Mouse (Mus musculus): ENCODE results near the gene Sema3b. TPM values are rescaled to one million over a fixed set of nuclear protein-coding genes. Genes with fewer than 3 reads are reported as not detected.

Gene Sema3b
- polyA plus RNA-seq, 1 experiment from 2014 or later = 4.8 TPM

DNA sequence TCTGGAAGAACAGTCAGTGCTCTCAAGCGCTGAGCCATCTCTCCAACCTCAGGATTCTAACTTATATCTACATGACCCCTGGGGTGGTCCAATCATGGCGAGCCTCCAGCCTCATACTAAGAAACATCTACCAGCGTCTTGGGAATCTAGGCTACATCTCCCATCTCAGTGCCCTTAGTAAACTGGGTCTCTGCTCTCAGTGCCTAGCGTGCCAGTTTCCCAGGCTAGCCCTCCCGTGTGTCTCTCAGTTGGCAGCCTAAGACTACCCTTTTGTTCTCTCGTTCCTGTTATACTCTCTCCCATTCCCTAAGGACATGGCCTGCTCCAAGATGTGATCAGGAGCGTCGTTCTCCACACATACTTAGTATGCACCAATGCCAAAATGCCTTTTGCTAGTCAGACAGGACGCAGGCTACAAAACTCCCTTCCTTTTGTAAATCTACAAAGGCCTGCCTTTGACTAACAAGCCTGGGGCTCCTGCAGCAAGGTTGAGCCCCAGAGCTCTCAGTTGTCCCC is 22.3 kb upstream of the Sema3b start:
- Histone ChIP-seq H3K4me1 (peaks cover 94% of the 10 kb centered on the region), H3K36me3 (peaks cover 6% of the 10 kb centered on the region; the same call in 1 of the 2 replicates), H3K27ac (peak overlapping the region; percentile 96), H3K9ac (peak overlapping the region; percentile 93; the same call in 1 of the 2 replicates), H3K4me2 (replicated peaks) (peak overlapping the region; percentile 99), H3K27me3 (replicated peaks) (no peaks in the 10 kb centered on the region), H3K9me3 (no peaks in the 10 kb centered on the region), H3K4me3 (0 out of 2 replicates have a peak overlapping the region, but pooled peaks have one; percentile 90)
- WGBS = 40% methylated on average over 9 of the region's 9 CpGs
- no peak for ATAC-seq (ENCODE audit: low FRiP score, low read depth)

GRCm38 (mm10) chr9:107630576-107630975 is 21.5 kb upstream of the Sema3b start:
- peak; percentile 23 for ATAC-seq (ENCODE audit: low FRiP score, low read depth)
- Histone ChIP-seq H3K27me3 (replicated peaks) (no peaks in the 10 kb centered on the region), H3K36me3 (peaks cover 6% of the 10 kb centered on the region; the same call in 1 of the 2 replicates), H3K4me1 (peaks cover 95% of the 10 kb centered on the region), H3K9me3 (no peaks in the 10 kb centered on the region), H3K9ac (peak overlapping the region; percentile 57), H3K27ac (peak overlapping the region; percentile 96), H3K4me2 (replicated peaks) (peak overlapping the region; percentile 99), H3K4me3 (peak overlapping the region; percentile 15; the same call in 1 of the 2 replicates)
- WGBS = 1% methylated on average over 4 of the region's 4 CpGs

- peak overlapping the region; percentile 96 for H3K27ac ChIP-seq
- peak overlapping the region; percentile 24 for H3K4me3 ChIP-seq
- ATAC-seq (ENCODE audit: low FRiP score, low read depth) = peak; percentile 8; the same call in 1 of the 2 replicates
- H3K27me3 ChIP-seq (replicated peaks) = no peaks in the 10 kb centered on the region
- H3K4me2 ChIP-seq (replicated peaks) = peak overlapping the region; percentile 99
- H3K4me1 ChIP-seq = peaks cover 96% of the 10 kb centered on the region
- H3K9me3 ChIP-seq = no peaks in the 10 kb centered on the region
- H3K36me3 ChIP-seq = peaks cover 11% of the 10 kb centered on the region
- H3K9ac ChIP-seq = peak overlapping the region; percentile 57
- 6% methylated on average over 14 of the region's 14 CpGs for WGBS
These were observed 20.9 kb upstream of the Sema3b start for GRCm38 (mm10) chr9:107629901-107630425.

DNA sequence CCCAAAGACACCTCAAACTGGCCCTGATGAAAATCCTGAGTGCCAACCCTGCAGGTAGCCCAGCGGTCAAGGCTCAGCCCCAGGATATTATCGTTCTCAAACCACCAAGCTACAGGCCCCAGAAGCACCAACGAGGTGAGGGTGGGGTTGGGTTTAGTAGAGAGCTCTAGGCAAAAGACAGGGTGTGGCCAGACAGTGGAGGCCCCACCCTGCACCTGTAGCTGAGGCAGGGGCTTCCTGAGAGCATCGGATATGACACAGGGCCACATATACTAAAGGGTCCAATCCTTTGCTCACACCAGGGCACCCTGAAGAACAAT is 20.3 kb upstream of the Sema3b start:
- Histone ChIP-seq H3K4me1 (peaks cover 98% of the 10 kb centered on the region), H3K9me3 (no peaks in the 10 kb centered on the region), H3K4me2 (replicated peaks) (peak overlapping the region; percentile 99), H3K27me3 (replicated peaks) (no peaks in the 10 kb centered on the region), H3K9ac (peak overlapping the region; percentile 58), H3K27ac (peak overlapping the region; percentile 96), H3K36me3 (peaks cover 16% of the 10 kb centered on the region), H3K4me3 (no peak overlapping the region)
- 28% methylated on average over 4 of the region's 4 CpGs for WGBS
- no peak for ATAC-seq (ENCODE audit: low FRiP score, low read depth)

- peak overlapping the region; percentile 99 for H3K4me2 ChIP-seq (replicated peaks)
- peak overlapping the region; percentile 58 for H3K9ac ChIP-seq
- no peak overlapping the region for H3K4me3 ChIP-seq
- H3K9me3 ChIP-seq = no peaks in the 10 kb centered on the region
- no peaks in the 10 kb centered on the region for H3K27me3 ChIP-seq (replicated peaks)
- peaks cover 20% of the 10 kb centered on the region for H3K36me3 ChIP-seq
- H3K27ac ChIP-seq = peak overlapping the region; percentile 96
- 38% methylated on average over 14 of the region's 15 CpGs for WGBS
- peaks cover 94% of the 10 kb centered on the region for H3K4me1 ChIP-seq
- ATAC-seq (ENCODE audit: low FRiP score, low read depth) = no peak
These were observed 19.8 kb upstream of the Sema3b start for GRCm38 (mm10) chr9:107628721-107629410.

- peaks cover 82% of the 10 kb centered on the region for H3K4me1 ChIP-seq
- ATAC-seq (ENCODE audit: low FRiP score, low read depth) = no peak
- H3K4me3 ChIP-seq = no peak overlapping the region
- H3K9ac ChIP-seq = peak overlapping the region; percentile 58
- WGBS = 25% methylated on average over 20 of the region's 20 CpGs
- H3K4me2 ChIP-seq (replicated peaks) = peak overlapping the region; percentile 99
- H3K9me3 ChIP-seq = no peaks in the 10 kb centered on the region
- H3K36me3 ChIP-seq = peaks cover 28% of the 10 kb centered on the region
- no peaks in the 10 kb centered on the region for H3K27me3 ChIP-seq (replicated peaks)
- H3K27ac ChIP-seq = peak overlapping the region; percentile 96
These were observed 18.6 kb upstream of the Sema3b start for GRCm38 (mm10) chr9:107627387-107628255.

DNA sequence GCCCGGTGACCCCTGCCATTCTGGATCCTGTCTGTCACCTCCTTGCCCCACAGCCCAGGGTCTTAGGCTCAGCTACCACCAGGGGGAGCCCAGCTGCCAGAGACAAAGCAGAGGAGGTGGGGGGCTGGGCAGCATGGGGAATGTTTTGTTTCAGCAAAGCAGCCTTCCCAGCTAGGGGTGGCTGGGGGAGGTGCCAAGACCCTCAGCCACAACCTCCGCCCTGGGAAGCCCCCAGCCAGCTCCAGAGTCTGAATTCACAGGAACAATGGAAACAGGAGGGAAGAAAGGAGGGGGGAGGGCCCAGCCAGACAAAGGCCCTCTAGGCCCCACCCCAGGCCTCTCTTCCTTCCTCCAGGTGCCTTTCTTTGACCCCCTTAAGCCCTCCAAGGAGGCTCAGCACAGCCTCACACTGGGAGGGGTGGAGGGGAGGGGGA is 17.8 kb upstream of the Sema3b start:
- H3K4me1 ChIP-seq = peaks cover 74% of the 10 kb centered on the region
- peak overlapping the region; percentile 96 for H3K27ac ChIP-seq
- peak overlapping the region; percentile 58 for H3K9ac ChIP-seq
- peak; percentile 45 for ATAC-seq (ENCODE audit: low FRiP score, low read depth)
- H3K27me3 ChIP-seq (replicated peaks) = no peaks in the 10 kb centered on the region
- H3K9me3 ChIP-seq = no peaks in the 10 kb centered on the region
- 0% methylated on average over 2 of the region's 2 CpGs for WGBS
- H3K4me2 ChIP-seq (replicated peaks) = peak overlapping the region; percentile 99
- H3K36me3 ChIP-seq = peaks cover 35% of the 10 kb centered on the region
- peak overlapping the region; percentile 3; the same call in 1 of the 2 replicates for H3K4me3 ChIP-seq

- WGBS = 30% methylated on average over 13 of the region's 15 CpGs
- Histone ChIP-seq H3K27me3 (replicated peaks) (no peaks in the 10 kb centered on the region), H3K4me1 (peaks cover 69% of the 10 kb centered on the region), H3K9ac (peak overlapping the region; percentile 58), H3K9me3 (no peaks in the 10 kb centered on the region), H3K4me3 (peak overlapping the region; percentile 3; the same call in 1 of the 2 replicates), H3K27ac (peak overlapping the region; percentile 96), H3K36me3 (peaks cover 36% of the 10 kb centered on the region), H3K4me2 (replicated peaks) (peak overlapping the region; percentile 99)
- ATAC-seq (ENCODE audit: low FRiP score, low read depth) = peak; percentile 10
These were observed 17.3 kb upstream of the Sema3b start for GRCm38 (mm10) chr9:107626158-107626843.

GRCm38 (mm10) chr9:107625351-107626128 is 16.5 kb upstream of the Sema3b start:
- WGBS = 89% methylated on average over 12 of the region's 12 CpGs

DNA sequence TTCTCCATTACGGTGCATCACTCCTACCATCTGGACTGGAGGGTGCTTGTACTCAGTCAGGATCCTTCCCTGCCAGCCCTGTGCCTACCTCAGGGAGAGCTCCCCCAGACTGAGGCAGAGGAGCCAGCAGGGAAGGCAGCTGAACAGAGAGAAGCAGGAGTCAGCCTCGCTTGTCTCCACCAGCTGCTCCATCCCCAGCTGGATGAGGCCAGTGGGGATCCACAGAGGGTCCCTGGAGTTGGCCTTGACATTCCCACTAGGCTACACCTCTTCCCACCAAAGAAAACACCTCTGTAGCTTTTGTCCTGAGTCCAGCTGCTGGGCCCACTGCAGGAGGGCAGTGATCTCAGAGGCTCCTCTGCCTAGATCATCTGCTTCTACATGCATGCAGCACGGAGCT is 15.9 kb upstream of the Sema3b start:
- no peak overlapping the region for H3K4me3 ChIP-seq
- 77% methylated on average over 3 of the region's 3 CpGs for WGBS
- H3K4me1 ChIP-seq = peaks cover 55% of the 10 kb centered on the region
- peak overlapping the region; percentile 29; the same call in 1 of the 2 replicates for H3K9ac ChIP-seq
- ATAC-seq (ENCODE audit: low FRiP score, low read depth) = no peak
- no peaks in the 10 kb centered on the region for H3K27me3 ChIP-seq (replicated peaks)
- H3K4me2 ChIP-seq (replicated peaks) = no peak overlapping the region
- H3K27ac ChIP-seq = no peak overlapping the region
- peaks cover 41% of the 10 kb centered on the region for H3K36me3 ChIP-seq
- H3K9me3 ChIP-seq = no peaks in the 10 kb centered on the region

More at GRCm38 (mm10) chr9:107625351-107626128, 16.5 kb upstream of the Sema3b start:
- peak overlapping the region; percentile 96; the same call in 1 of the 2 replicates for H3K27ac ChIP-seq
- ATAC-seq (ENCODE audit: low FRiP score, low read depth) = no peak
- peak overlapping the region; percentile 99; the same call in 1 of the 2 replicates for H3K4me2 ChIP-seq (replicated peaks)
- no peak overlapping the region for H3K4me3 ChIP-seq
- H3K36me3 ChIP-seq = peaks cover 36% of the 10 kb centered on the region
- no peaks in the 10 kb centered on the region for H3K27me3 ChIP-seq (replicated peaks)
- H3K9me3 ChIP-seq = no peaks in the 10 kb centered on the region
- peaks cover 61% of the 10 kb centered on the region for H3K4me1 ChIP-seq
- H3K9ac ChIP-seq = peak overlapping the region; percentile 29; the same call in 1 of the 2 replicates

DNA sequence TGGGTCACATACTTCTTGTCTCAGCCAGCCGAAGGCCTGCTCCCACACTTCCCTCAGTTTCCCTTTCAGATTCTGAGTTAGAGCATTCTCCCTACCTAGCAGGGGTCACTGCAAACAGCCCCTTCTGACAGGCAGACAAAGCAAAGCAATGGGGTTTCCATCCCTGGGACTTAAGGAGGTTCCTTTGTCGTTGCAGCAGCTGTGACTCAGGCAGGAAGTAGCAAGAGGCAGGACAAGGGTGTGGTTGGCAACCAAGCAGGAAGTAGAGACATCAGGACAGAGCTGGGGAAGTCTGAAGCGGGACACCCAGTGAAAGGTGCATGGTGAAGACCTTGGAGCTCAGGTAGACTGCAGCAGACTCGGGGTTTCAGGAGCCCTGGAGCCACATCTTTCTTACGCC is 15.5 kb upstream of the Sema3b start:
- H3K4me1 ChIP-seq = peaks cover 55% of the 10 kb centered on the region

More for the DNA sequence above, 15.5 kb upstream of the Sema3b start:
- H3K36me3 ChIP-seq = peaks cover 45% of the 10 kb centered on the region
- no peak overlapping the region for H3K27ac ChIP-seq
- H3K4me3 ChIP-seq = no peak overlapping the region
- H3K9me3 ChIP-seq = no peaks in the 10 kb centered on the region
- 68% methylated on average over 5 of the region's 5 CpGs for WGBS
- no peak for ATAC-seq (ENCODE audit: low FRiP score, low read depth)
- H3K27me3 ChIP-seq (replicated peaks) = no peaks in the 10 kb centered on the region
- no peak overlapping the region for H3K4me2 ChIP-seq (replicated peaks)
- H3K9ac ChIP-seq = 0 out of 2 replicates have a peak overlapping the region, but pooled peaks have one; percentile 29

Measured in neural tube, embryonic 12.5 days (tissue).